Mouse (Mus musculus) G1E (cell line): ENCODE results near the gene Gdf3.

Source experiments
- CTCF ChIP-seq: IDR thresholded peaks from 2 replicates; pipeline ENCODE4 v1.5.1; 2012; ENCODE audit warnings: low read depth, low read length, inconsistent platforms, mixed read lengths
- POLR2AphosphoS5 ChIP-seq: IDR thresholded peaks from 2 replicates; pipeline ENCODE4 v1.6.1; 2012; ENCODE audit warnings: low read depth, low read length, inconsistent platforms; ENCODE audit not compliant: insufficient replicate concordance

GRCm38 (mm10) chr6:122598436-122598835 is 11.5 kb downstream of the Gdf3 start:
- TF ChIP-seq CTCF = no peak
- no peak for TF ChIP-seq POLR2AphosphoS5
